Mouse (Mus musculus): Measurements from ENCODE around the gene Smtnl1. TPM values are rescaled to one million over a fixed set of nuclear protein-coding genes. Genes with fewer than 3 reads are reported as not detected.
A peak's percentile ranks its signal among the peaks of the same experiment; 100 is the strongest.
"Not testable (repeated sequence)": the region's sequence is repeated elsewhere in the genome, so short reads cannot be mapped to it uniquely, and the experiment has no call there.

Smtnl1 gene
- polyA plus RNA-seq, 1 experiment from 2014 or later, result 0.43 TPM

DNA sequence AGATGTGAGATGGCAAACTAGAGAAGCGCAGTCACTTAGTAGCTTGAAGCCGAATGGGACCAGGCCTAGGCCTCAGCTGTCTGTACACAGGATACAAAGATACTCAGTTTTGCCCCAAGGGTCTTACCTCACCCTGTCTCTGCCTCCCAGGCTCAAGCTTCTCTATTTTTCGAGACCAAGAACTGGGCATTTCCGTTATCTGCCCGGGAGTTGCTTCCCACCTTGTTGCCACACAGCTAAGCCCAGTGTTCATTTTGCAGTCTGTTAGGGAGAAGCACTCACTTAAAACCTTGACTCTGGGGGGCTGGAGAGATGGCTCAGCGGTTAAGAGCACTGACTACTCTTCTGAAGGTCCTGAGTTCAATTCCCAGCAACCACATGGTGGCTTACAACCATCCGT, 18.5 kb downstream of the Smtnl1 start:
- Histone ChIP-seq H3K4me1 (peaks cover 4% of the 10 kb centered on the region), H3K4me3 (replicated peaks) (no peak overlapping the region), H3K36me3 (peaks cover 5% of the 10 kb centered on the region; the same call in 1 of the 2 replicates), H3K4me2 (no peak overlapping the region), H3K9me3 (replicated peaks) (no peaks in the 10 kb centered on the region), H3K9ac (no peak overlapping the region), H3K27ac (no peak overlapping the region), H3K27me3 (no peaks in the 10 kb centered on the region)
- no peak for ATAC-seq (replicated peaks; ENCODE audit: low FRiP score)
- 89% methylated on average over 7 of the region's 7 CpGs for WGBS

DNA sequence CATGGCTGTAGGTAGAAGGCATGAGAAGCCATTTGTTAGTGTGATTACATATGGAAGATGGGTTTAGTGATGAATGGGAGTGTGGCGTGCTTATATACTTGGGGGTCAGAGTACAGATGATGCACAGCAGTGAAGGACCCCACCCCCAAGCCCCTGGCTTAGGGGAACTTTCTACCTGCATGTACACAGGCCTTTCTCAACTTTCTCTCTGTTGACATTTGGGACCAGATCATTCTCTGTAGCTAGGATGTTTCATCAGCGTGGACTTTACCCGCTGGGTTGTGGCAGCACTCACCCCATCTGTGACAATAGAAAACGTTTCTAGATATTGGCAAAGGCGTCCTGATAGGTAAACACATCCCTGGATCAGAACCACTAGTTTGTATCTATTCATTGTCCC, 21.2 kb downstream of the Smtnl1 start:
- H3K27ac ChIP-seq; H3K9ac ChIP-seq; H3K36me3 ChIP-seq; H3K9me3 ChIP-seq (replicated peaks); ATAC-seq (replicated peaks; ENCODE audit: low FRiP score); H3K4me3 ChIP-seq (replicated peaks); H3K4me2 ChIP-seq; H3K27me3 ChIP-seq: not testable (repeated sequence)
- H3K4me1 ChIP-seq, result peaks cover 11% of the 10 kb centered on the region
- 87% methylated on average over 5 of the region's 5 CpGs for WGBS

DNA sequence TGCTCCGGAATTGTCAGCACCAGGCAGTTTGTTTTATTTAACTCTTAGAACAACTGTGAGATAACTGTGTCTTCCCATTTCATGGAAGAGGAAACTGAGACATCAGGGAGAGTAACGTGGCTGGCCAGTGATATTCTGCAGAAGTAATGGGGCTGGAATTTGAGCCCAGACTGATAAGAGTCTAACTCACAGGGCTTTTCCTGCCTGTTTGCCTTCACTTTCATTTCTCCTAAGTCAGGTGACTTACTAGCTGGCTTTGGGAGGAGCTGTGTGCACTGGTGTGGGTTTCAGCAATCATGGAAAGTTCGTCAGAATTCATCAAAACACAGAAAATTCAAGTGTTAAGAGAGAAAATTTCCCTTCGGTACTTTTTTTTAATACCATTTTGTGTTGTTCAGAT, 22.1 kb downstream of the Smtnl1 start:
- 76% methylated on average over 4 of the region's 4 CpGs for WGBS
- no peak overlapping the region for H3K9ac ChIP-seq
- H3K4me2 ChIP-seq, result no peak overlapping the region
- H3K4me3 ChIP-seq (replicated peaks), result no peak overlapping the region
- H3K27me3 ChIP-seq, result no peaks in the 10 kb centered on the region
- no peak overlapping the region for H3K27ac ChIP-seq
- no peaks in the 10 kb centered on the region for H3K36me3 ChIP-seq
- H3K9me3 ChIP-seq (replicated peaks), result no peaks in the 10 kb centered on the region
- H3K4me1 ChIP-seq, result peaks cover 11% of the 10 kb centered on the region
- ATAC-seq (replicated peaks; ENCODE audit: low FRiP score), result no peak

DNA sequence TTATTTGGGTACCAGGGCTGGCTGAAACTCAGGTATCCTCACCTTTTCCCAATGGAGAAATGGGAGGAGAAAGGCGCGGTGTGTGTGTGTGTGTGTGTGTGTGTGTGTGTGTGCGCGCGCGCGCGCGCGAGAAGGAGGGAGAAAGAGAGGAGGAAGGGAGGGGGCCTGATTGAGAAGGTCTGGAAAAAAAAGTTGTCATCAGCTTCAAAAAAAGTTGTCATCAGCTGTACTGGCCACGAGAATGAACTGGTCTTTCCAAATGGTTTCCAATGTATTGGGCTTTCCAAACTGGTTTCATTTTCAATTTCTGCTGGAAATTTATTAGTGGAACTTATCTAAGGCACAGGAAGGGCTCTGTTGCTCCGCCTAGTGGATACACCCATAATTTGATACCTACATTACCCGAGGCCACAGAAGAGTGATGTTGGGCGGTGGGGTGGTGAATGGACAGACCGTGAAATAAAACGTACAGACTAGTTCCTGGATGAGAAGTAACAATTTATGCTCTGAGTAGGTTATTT, 23.4 kb downstream of the Smtnl1 start:
- Histone ChIP-seq H3K36me3 (no peaks in the 10 kb centered on the region), H3K27me3 (no peaks in the 10 kb centered on the region), H3K4me2 (peak overlapping the region; percentile 97), H3K4me3 (replicated peaks) (peak overlapping the region; percentile 60), H3K9me3 (replicated peaks) (no peaks in the 10 kb centered on the region), H3K27ac (peak overlapping the region; percentile 77), H3K9ac (peak overlapping the region; percentile 58), H3K4me1 (peaks cover 11% of the 10 kb centered on the region)
- under 1% methylated on average over 15 of the region's 16 CpGs for WGBS
- peak; percentile 79 for ATAC-seq (replicated peaks; ENCODE audit: low FRiP score)

DNA sequence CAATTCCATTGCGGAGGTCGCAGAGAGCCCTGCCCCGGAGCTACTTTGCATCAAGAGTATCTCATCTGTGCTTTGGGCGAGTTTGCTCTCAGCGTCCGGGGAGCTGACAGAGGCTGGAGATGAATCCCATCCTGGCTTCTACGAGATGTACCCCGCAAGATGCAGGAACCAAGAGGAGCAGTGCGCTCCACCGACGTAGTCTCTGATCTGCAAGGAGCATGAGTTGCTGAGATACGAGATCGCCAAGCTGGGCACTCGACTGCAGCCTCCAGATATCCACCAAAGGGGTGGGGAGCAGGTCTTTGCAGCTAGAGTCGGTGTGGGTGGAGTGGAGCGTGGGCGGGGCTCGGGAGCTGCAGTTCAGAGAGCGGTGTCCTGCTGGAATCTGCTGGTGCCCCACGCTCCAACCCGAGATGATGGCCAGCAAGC, 23.9 kb downstream of the Smtnl1 start, which contains the start of gene Ube2l6:
Gene Ube2l6, plus strand, starts transcription at position 336 of the 429 bp plus-strand sequence.
- peak within 1 kb of the TSS; percentile 58 for H3K9ac ChIP-seq
- H3K9me3 ChIP-seq (replicated peaks), result no peaks in the 10 kb centered on the region
- H3K27ac ChIP-seq, result peak within 1 kb of the TSS; percentile 77
- H3K36me3 ChIP-seq, result no peaks in the 10 kb centered on the region
- no peaks in the 10 kb centered on the region for H3K27me3 ChIP-seq
- ATAC-seq (replicated peaks; ENCODE audit: low FRiP score), result peak; percentile 88
- peak within 1 kb of the TSS; percentile 60 for H3K4me3 ChIP-seq (replicated peaks)
- peaks cover 11% of the 10 kb centered on the region for H3K4me1 ChIP-seq
- peak within 1 kb of the TSS; percentile 97 for H3K4me2 ChIP-seq
- WGBS, result under 1% methylated on average over 21 of the region's 21 CpGs

DNA sequence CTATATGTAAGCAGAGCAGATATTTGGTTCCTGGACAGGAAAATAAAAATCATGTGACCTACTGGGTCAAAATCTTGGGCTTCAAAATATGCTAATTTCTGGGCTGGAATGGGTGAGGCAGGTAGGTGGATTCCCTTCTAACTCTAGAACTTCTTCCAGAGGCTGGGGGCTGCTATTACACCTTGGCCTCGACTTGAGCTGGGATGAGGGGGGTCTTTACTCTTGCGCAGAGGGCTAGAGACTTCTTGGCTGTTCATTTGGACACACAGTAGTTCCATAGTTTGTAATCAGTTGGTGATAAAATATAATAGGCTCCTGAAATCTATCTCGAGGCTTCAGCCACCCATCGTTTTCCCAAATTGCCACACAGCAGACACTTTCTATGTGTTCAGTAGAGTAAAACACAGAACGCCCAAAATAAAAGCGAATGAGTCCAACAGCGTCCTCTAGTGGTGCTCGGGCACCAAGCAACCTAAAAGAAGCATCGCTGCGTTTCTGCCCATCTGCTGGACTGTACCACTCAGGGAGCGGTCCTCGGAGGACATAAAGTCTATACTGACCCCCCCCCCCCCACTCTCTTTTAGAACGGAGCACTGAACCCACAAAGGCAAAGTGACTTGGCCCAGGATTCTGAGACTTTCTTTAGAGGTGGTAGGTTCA, 24.5 kb downstream of the Smtnl1 start:
- Histone ChIP-seq H3K9ac (peak overlapping the region; percentile 58), H3K36me3 (no peaks in the 10 kb centered on the region), H3K27ac (peak overlapping the region; percentile 77), H3K4me3 (replicated peaks) (peak overlapping the region; percentile 60), H3K9me3 (replicated peaks) (no peaks in the 10 kb centered on the region), H3K4me1 (peaks cover 11% of the 10 kb centered on the region), H3K27me3 (no peaks in the 10 kb centered on the region), H3K4me2 (peak overlapping the region; percentile 97)
- ATAC-seq (replicated peaks; ENCODE audit: low FRiP score), result peak; percentile 43
- WGBS, result 10% methylated on average over 13 of the region's 13 CpGs

DNA sequence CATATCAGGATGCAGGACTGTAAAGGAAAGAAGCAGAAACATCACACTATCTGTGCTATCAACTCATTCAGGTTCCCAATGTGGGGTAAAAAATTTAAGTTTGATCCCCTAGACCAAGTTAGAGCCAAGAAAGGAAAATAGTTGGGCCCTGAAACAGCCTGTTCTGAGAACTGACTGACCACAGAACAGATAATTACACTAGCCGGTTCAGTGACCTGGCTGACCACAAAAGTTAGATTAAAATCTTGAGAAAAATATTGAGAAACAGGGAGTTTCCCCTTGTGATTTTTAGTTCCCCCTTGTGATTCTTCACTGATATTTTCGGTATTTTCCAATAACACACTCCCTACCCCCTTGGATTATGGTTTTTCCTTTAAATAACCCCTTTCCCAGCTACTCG, 28.6 kb downstream of the Smtnl1 start:
- Histone ChIP-seq H3K4me1 (peaks cover 8% of the 10 kb centered on the region; the same call in 1 of the 2 replicates), H3K4me3 (replicated peaks) (no peak overlapping the region), H3K27ac (no peak overlapping the region), H3K9ac (no peak overlapping the region), H3K27me3 (no peaks in the 10 kb centered on the region), H3K36me3 (no peaks in the 10 kb centered on the region), H3K4me2 (no peak overlapping the region), H3K9me3 (replicated peaks) (no peaks in the 10 kb centered on the region)
- no peak for ATAC-seq (replicated peaks; ENCODE audit: low FRiP score)
- 76% methylated on average over 3 of the region's 3 CpGs for WGBS

DNA sequence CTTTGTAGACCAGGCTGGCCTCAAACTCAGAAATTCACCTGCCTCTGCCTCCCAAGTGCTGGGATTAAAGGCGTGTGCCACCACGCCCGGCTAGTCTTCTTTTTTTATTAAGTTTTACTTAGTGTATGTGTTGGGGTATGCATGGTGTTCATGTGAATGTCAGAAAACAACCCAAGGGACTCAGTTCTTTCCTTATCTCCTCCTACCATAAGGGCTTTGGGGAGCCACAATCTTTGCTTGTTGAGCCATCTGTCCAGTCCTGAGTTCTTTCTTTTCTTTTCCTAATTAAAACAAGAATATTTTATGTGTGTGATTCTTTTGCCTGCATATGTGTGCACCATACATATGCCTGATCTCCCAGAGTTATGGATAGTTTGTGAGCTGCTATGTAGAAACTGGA, 29.3 kb downstream of the Smtnl1 start:
- Histone ChIP-seq H3K9ac (no peak overlapping the region), H3K4me3 (replicated peaks) (no peak overlapping the region), H3K27ac (no peak overlapping the region), H3K36me3 (no peaks in the 10 kb centered on the region), H3K27me3 (no peaks in the 10 kb centered on the region), H3K4me1 (peaks cover 4% of the 10 kb centered on the region; the same call in 1 of the 2 replicates), H3K9me3 (replicated peaks) (no peaks in the 10 kb centered on the region), H3K4me2 (no peak overlapping the region)
- ATAC-seq (replicated peaks; ENCODE audit: low FRiP score), result no peak
- WGBS, result 90% methylated on average over 3 of the region's 3 CpGs

DNA sequence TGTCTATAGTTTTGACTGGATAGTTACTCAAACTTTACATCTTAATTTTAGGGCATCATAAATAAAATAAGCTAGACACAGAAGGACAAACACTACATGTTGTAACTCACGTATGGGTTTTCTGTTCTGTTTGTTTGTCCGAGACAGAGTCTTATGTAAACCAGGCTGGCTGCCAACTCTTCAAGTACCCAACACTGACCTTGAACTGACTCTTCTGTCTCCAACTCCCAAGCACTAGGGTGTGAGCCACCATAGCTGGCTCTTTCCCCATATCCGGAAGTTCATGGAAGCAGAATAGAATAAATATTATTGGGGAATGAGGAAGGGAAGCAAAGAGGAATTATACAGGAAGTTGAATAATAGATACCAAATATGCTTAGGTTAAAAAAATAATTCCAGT, 29.9 kb downstream of the Smtnl1 start:
- H3K36me3 ChIP-seq, result no peaks in the 10 kb centered on the region
- H3K4me2 ChIP-seq, result no peak overlapping the region
- H3K4me3 ChIP-seq (replicated peaks), result no peak overlapping the region
- H3K9me3 ChIP-seq (replicated peaks), result no peaks in the 10 kb centered on the region
- no peaks in the 10 kb centered on the region for H3K27me3 ChIP-seq
- ATAC-seq (replicated peaks; ENCODE audit: low FRiP score), result no peak
- H3K27ac ChIP-seq, result no peak overlapping the region
- 61% methylated on average over 3 of the region's 3 CpGs for WGBS
- H3K4me1 ChIP-seq, result no peaks in the 10 kb centered on the region
- H3K9ac ChIP-seq, result no peak overlapping the region

DNA sequence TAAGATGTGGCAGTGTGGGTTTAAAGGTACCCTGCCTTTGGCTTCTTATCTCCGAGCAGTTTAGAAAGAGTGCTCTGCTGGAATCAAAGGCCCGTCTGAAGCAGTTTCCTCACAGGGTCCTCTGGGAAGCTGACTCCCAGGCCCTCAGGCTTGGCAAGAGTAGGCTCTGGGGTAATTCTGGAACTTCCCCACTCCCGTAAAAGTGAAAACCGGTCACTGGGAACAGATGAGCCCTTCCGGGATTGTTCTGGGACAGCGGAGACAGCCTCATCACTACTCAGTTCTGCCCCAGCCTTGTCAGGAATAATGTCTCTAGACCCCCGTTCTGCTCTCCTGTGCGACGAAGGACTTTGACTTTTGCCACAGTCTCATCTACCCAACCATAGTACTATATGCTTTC, 32.0 kb downstream of the Smtnl1 start:
- no peaks in the 10 kb centered on the region for H3K4me1 ChIP-seq
- no peaks in the 10 kb centered on the region for H3K36me3 ChIP-seq
- no peak overlapping the region for H3K4me2 ChIP-seq
- no peak for ATAC-seq (replicated peaks; ENCODE audit: low FRiP score)
- WGBS, result 46% methylated on average over 9 of the region's 9 CpGs
- H3K4me3 ChIP-seq (replicated peaks), result no peak overlapping the region
- no peak overlapping the region for H3K9ac ChIP-seq
- no peak overlapping the region for H3K27ac ChIP-seq
- no peaks in the 10 kb centered on the region for H3K27me3 ChIP-seq
- no peaks in the 10 kb centered on the region for H3K9me3 ChIP-seq (replicated peaks)

DNA sequence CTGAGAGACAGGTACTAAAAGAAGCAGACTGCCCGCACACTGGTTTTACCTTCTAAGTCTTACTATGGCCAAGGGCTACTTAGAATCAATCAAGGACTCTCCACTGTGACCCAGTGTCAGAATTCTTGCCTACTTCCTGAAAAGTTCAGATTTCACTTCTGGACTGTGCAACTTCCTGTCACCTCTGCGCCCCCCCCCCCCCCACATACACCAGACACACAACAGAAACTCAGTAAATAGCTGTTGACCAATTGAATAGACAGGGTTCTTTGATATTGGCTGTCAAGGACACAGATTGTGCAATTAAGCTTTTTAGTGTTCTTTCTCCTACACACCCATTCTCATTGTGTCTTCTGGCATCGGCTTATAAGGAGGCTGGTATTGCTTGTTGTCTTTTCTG, 34.1 kb downstream of the Smtnl1 start:
- no peaks in the 10 kb centered on the region for H3K9me3 ChIP-seq (replicated peaks)
- H3K9ac ChIP-seq, result no peak overlapping the region
- no peak overlapping the region for H3K27ac ChIP-seq
- H3K4me3 ChIP-seq (replicated peaks), result no peak overlapping the region
- no peak for ATAC-seq (replicated peaks; ENCODE audit: low FRiP score)
- no peaks in the 10 kb centered on the region for H3K36me3 ChIP-seq
- H3K27me3 ChIP-seq, result no peaks in the 10 kb centered on the region
- H3K4me2 ChIP-seq, result no peak overlapping the region
- 69% methylated on average over 3 of the region's 3 CpGs for WGBS
- 0 out of 2 replicates have a peak, but pooled peaks cover 2% of the 10 kb centered on the region for H3K4me1 ChIP-seq

DNA sequence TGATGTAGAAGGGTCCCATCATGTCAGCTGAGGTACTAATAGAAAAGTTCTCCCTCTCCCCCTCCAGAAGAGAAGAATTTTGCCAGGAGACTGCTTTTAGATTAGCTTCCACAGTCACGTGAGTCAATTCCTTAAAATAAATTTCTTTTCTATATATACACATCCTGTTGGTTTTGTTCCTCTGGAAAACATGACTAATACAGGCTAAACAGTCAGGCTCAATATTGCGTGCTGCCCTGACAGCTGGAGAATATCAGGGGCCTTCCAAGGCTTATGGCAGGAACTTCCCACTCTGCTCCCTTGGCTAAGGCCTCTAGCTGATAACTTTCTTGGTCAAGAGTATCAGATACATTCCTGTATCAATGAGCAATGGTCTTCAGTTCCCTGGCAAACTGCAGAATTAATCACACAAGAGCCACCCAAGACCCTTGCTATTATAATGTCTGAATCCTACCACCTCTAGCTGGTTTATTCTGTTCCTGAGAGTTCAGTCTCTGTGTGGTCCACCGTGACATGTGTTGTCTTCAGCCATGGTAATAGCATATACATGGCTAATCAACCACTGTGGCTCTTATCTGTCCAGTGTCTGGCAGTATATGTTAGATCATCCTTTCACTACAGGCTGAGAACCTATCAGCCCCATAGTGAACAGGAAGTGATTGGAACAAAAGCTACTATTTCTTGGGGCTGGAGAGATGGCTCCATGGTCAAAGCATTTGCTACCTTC, 38.4 kb downstream of the Smtnl1 start:
- peak; percentile 56; the same call in 1 of the 2 replicates for ATAC-seq (replicated peaks; ENCODE audit: low FRiP score)
- 55% methylated on average over 3 of the region's 3 CpGs for WGBS

More for the DNA sequence above, 38.4 kb downstream of the Smtnl1 start:
- Histone ChIP-seq H3K4me2 (no peak overlapping the region), H3K4me1 (0 out of 2 replicates have a peak, but pooled peaks cover 2% of the 10 kb centered on the region), H3K27me3 (no peaks in the 10 kb centered on the region), H3K9me3 (replicated peaks) (no peaks in the 10 kb centered on the region), H3K9ac (no peak overlapping the region), H3K27ac (peak overlapping the region; percentile 41; the same call in 1 of the 2 replicates), H3K4me3 (replicated peaks) (no peak overlapping the region), H3K36me3 (no peaks in the 10 kb centered on the region)

Data from kidney, embryonic 15.5 days (tissue).